Mouse (Mus musculus): ENCODE results near the gene Nsd2.

Nsd2 gene

DNA sequence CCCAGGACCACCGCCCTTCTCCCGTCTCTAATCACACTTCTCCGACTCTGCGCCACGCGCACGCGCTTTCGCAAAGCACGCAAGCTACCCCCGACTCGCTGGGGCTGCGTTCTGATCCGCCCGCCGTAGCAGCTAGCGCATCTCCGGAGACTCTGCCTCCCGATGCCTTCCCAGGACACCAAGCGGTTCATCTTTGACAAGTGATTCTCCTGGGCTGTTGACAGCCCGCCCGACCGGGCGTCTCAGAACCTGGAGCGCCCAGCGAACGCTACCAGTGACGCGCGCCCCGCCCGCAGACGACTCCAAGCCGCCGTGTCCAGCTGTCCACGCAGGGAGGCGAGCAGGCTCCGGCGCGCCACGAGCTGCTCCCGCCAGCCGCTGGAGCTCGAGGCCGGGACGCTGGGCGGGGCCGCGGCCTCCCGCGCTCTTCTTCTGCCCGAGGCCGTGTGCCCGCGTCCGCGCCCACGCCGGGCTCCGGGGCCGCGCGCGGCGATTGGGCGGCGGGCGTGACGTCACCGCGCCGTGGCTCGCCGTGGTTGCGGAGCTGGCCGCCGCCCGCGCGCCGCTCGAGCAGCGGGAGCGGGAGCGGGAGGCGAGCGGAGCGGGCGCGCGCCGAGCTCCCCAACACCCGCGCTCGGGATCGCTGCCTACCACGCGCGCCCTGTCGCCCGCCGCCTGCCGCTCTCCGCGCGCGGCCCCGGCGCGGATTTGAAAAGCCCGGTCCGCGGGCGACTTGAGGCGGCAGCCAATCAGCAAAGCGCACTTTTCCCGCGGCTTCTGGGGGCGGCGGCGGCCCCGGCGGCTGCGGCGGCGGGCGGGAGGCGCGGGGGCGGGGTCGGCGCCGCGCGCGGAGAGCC, at the start of gene Nsd2:
Nsd2 (plus strand) TSS at position 850 of the 857 bp plus-strand sequence.
- peak; percentile 57 to 69 for DNase-seq (ENCODE audit: low spot score in 2 of 2)

DNA sequence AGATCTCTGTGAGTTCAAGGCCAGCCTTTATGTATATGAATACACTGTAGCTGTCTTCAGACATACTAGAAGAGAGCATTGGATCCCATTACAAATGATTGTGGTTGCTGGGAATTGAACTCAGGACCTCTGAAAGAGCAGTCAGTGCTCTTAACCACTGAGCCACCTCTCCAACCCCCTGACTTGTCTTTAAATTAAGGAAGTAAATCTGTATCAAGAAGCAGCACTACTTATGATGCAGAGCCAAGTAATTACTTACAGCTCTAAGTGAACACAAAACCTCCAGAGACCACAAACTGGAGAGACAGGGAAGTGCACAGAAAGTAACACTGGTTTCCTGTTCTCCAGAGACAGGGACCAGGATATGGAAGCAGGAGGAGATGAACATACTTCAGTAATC, 43.3 kb upstream of the Nsd2 start:
- DNase-seq (ENCODE audit: low spot score in 2 of 2) = no peak

GRCm38 (mm10) chr5:33781964-33782344, 38.6 kb upstream of the Nsd2 start:
- no peak for DNase-seq (ENCODE audit: low spot score in 2 of 2)

- DNase-seq (ENCODE audit: low spot score in 2 of 2) = peak; percentile 86 to 94
Measured at GRCm38 (mm10) chr5:33782345-33782998, 38.1 kb upstream of the Nsd2 start, which contains the start of gene Letm1. Gene Letm1, minus strand, starts transcription at chr5:33782817.

- no peak for DNase-seq (ENCODE audit: low spot score in 2 of 2)
Measured at GRCm38 (mm10) chr5:33782999-33783390, 37.5 kb upstream of the Nsd2 start.

DNA sequence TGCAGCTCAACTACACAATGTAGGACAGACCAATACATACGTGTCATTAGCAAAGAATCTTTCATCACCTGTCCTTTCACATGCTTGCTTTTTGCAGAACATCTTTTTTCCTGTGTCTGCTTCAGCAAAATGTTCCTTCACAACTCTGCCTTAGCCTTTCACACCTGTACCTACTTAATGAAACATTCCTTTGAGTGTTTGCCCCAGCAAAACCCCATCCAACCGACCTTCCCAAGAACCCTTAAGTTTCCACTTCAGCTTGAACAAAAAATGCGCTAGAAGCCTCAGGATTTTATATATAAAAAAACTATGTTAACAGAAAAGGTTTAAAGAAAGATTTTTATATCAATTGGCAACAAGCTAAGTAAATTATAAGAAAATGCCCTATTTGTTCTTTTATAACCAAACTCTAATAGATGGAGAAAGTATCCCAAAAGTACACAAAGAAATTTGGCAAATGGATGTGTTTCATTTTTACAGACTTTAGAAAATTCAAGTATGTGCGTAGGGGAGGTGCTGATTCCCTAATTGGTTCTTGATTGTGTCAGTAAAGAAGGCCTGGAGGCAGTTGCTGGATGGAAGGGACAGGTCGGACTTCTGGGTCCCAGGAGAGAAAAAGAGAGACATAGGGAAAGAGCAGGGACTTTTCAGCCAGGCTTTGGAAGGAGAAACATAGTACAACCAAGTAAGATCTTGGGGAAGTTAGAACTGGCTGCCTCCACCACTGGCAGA, 28.4 kb upstream of the Nsd2 start:
- no peak for DNase-seq (ENCODE audit: low spot score in 2 of 2)

DNA sequence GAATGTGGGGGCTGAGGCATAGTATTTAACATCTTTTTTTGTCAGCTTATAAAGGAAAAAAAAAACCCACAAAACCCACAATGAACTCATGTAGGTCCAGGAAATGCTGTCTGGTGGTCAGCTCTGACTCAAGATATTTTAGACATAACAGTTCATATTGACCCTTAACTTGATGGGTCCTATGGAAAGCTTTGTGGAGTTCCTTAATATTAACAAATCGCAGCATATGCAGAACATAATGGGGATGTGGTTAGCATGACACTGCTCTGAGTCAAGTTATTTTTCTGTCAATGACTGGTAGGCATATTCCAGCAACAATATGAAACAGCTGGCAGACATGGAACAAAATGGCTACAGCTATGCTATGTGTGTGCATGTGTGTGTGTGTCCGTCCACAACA, 17.2 kb upstream of the Nsd2 start:
- no peak for DNase-seq (ENCODE audit: low spot score in 2 of 2)

DNA sequence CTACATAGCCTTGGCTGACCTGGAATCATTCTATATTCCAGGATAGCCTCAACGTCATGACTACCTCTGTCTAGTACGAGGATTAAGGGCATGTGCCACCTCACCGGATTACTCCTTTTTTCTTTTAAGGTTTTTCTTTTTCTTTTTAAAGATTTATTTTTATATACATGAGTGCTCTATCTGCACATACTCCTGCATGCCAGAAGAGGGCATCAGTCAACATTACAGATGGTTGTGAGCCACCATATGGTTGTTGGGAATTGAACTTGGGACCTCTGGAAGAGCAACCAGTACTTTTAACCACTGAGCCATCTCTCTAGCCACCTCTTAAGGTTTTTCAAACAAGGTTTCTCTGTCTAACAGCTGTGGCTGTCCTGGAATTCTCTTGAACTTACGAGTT, 9.0 kb upstream of the Nsd2 start:
- no peak for DNase-seq (ENCODE audit: low spot score in 2 of 2)

- DNase-seq (ENCODE audit: low spot score in 2 of 2) = no peak
Measured at GRCm38 (mm10) chr5:33816008-33816725, 4.4 kb upstream of the Nsd2 start.

DNA sequence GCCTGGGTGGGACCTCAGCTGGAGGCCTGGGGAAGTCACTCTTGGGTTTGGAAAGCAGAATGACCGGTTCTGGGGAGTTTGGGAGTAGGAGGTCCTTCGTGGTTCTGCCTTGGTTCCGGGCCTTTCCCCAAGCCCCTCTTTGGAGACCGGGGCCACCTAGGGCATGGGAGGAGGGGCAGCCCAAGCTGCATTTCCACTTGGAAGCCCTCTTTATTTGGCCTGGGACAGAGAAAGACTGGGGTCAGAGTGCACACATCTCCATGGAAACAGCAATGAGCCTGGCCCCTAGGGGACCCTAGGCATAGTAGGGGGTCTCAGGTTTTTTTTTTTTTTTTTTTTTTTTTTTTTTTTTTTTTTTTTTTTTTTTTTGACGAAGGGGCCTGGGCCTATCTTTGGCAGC, 2.4 kb upstream of the Nsd2 start:
- DNase-seq (ENCODE audit: low spot score in 2 of 2) = no peak

- peak in 1 of 2 experiments; percentile 1 for DNase-seq (ENCODE audit: low spot score in 2 of 2)
Measured at GRCm38 (mm10) chr5:33819141-33819875, 1.2 kb upstream of the Nsd2 start.

DNA sequence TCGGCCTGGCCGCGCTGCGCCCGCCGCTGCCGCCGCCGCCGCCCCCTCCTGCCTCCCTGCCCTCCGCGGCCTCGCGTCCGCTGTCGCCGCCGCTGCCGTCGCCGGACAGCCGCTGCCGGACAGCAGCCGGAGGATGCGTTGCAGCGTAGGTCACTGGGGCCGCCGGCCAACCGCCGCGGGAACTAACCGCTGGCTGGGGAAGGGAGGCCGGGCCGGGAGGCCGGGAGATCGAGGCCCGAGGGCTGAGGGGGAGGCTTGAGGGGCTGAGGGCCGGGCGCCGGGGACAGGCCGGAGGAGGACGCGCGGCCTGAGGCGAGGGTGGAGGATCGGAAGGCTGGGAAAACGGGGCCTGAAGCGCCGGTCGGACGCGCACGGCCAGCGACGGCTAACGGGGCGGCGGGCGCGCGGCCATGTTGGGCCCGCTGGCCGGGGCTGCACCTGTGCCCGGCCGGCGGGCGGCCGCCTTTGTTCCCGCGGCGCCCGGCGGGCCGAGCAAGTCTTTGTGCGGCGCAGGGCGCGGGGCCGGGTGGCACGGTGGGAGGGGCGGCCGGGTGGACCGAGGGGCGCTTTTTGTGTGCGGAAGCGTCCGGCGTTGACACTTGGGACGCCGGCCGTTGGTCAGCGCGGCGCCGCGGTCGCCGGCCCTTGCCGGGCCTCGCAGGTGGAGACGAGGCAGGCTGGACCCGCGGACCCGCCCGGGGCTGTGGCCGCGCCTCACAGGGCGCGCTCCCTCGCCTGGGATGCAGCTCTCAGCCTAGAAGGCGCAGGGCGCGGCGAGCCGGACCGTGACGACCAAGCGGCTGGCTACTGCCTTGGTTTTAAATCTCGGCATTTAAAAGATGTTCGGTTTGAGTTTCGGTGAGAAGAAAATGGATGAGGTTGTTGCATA, 452 bp downstream of the Nsd2 start:
- DNase-seq (ENCODE audit: low spot score in 2 of 2) = peak; percentile 14 to 53

DNA sequence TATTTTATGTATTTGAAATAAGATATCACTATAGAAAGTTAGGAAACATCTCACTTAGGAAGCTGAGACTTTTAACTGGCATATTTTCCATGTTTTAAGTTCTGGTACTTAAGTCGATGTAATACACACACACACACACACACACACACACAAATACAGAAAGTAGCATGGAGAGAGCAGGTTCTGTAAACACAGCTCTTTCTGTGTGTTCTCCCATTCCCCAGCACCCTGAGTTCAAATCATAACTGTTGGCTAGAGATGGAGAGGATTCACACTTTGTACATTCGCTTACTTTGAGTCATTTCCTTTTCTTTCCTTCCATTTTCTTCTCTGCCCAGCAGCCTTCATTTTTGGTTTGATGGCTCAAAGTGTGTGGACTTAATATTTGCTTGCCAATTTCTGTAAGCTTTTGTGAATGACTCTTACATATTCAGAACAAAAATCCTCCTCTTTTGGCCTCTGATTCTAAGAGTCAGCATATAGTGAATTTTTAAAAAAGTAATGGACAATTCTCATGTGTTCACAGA, 1.4 kb downstream of the Nsd2 start:
- DNase-seq (ENCODE audit: low spot score in 2 of 2) = no peak

DNA sequence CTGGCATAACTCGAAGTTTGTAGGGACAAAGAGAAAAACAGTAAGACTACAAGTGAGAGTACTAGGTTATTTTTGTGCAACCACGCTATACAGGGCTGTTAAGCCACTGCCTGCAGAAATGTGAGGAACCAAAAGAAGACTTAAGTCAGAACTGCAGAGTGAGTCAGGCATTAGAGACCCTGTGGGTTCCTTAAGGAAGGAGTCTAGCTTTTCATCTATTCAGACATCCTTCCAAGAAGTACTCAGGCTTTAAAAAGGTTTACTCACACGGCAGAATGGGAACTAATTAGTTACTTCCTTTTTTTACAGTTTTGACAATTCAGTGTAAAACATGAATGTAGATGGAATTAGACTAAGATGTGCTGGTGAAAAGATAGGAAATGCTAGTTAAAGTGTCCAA, 1.9 kb downstream of the Nsd2 start:
- DNase-seq (ENCODE audit: low spot score in 2 of 2) = no peak

GRCm38 (mm10) chr5:33826001-33826400, 5.5 kb downstream of the Nsd2 start:
- no peak for DNase-seq (ENCODE audit: low spot score in 2 of 2)

- no peak for DNase-seq (ENCODE audit: low spot score in 2 of 2)
Measured at GRCm38 (mm10) chr5:33828107-33828506, 7.6 kb downstream of the Nsd2 start.

DNA sequence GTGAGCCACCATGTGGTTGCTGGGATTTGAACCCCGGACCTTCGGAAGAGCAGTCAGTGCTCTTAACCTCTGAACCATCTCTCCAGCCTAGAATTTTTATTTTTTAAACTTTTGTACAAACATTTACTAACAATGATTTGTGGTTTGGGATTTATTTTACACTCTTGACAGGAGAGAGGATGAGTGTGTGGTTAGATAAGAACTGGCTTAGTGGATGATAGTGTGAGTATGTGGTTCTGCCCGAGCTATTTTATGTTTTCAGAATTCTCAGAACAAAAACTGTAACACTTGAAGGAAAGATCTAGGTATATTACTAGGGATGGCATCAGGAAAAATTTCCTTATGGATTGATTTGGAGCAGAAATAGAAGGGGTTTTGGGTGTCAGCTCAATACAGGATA, 9.4 kb downstream of the Nsd2 start:
- no peak for DNase-seq (ENCODE audit: low spot score in 2 of 2)

GRCm38 (mm10) chr5:33830832-33831231, 10.3 kb downstream of the Nsd2 start:
- DNase-seq (ENCODE audit: low spot score in 2 of 2) = no peak

- no peak for DNase-seq (ENCODE audit: low spot score in 2 of 2)
Measured at GRCm38 (mm10) chr5:33841331-33841730, 20.8 kb downstream of the Nsd2 start.

DNA sequence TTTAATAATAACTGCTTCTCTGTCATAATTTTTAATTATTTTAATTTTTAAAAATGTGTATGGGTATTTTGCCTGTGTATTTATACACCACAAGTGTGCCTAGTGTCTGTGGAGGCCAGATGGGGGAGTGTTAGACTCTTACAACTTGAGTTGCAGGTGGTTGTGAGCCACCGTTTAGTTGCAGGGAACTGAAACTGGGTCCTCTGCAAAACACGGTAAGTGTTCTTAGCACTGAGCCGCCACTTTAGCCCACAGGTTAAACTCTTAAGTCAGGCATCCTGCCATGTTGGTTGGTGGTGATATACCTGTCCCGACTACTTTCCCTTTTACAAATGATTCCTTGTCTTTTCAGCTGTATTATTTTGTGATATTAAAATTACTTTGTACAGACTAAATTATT, 22.0 kb downstream of the Nsd2 start:
- no peak for DNase-seq (ENCODE audit: low spot score in 2 of 2)

Measured in urinary bladder, adult 18-20 months (tissue).